Mouse (Mus musculus) cerebellum, adult 2 months (tissue): ENCODE results near the gene Ndufa11. TPM values are rescaled to one million over a fixed set of nuclear protein-coding genes. Genes with fewer than 3 reads are reported as not detected.

Experiments used
- DNase-seq, 2 experiments: peaks; one replicate each; pipeline ENCODE4 v3.0.0; 2021
- H3K27ac ChIP-seq: fragments of 200-500 bp; 2 replicates; pipeline ENCODE4 v1.5.1; 2012; ENCODE audit warnings: low read length, control low read depth, inconsistent platforms; ENCODE audit not compliant: insufficient read depth
- H3K27me3 ChIP-seq: fragments of 200-500 bp; 2 replicates; pipeline ENCODE4 v1.6.1; 2012; ENCODE audit warnings: inconsistent platforms, mild to moderate bottlenecking, low read length, moderate library complexity; ENCODE audit not compliant: control insufficient read depth, insufficient read depth
- H3K4me1 ChIP-seq: fragments of 200-500 bp; 2 replicates; pipeline ENCODE4 v1.6.1; 2011; ENCODE audit warnings: low read length; ENCODE audit not compliant: control insufficient read depth, insufficient read depth
- H3K4me3 ChIP-seq: fragments of 200-500 bp; replicated peaks from 2 replicates; pipeline ENCODE3; 2011; ENCODE audit warnings: mild to moderate bottlenecking, low read depth, low read length, control low read depth; ENCODE audit not compliant: insufficient read depth
- CTCF ChIP-seq: fragments of 200-500 bp; IDR thresholded peaks from 2 replicates; pipeline ENCODE4 v1.5.1; 2011; ENCODE audit warnings: low read depth, mild to moderate bottlenecking, control low read depth, low read length, moderate library complexity, borderline replicate concordance; ENCODE audit not compliant: insufficient read depth
- POLR2A ChIP-seq: fragments of 200-500 bp; IDR thresholded peaks from 2 replicates; pipeline ENCODE4 v1.6.1; 2011; ENCODE audit warnings: low read length, control low read depth, borderline replicate concordance; ENCODE audit not compliant: insufficient read depth
- WGBS: fragments of 180-500 bp; shearing (Covaris S2); methylation state at CpG from one replicate; pipeline ENCODE4 v1.1.7; 2018; 5-methylcytosine and 5-hydroxymethylcytosine counted together
- polyA plus RNA-seq: library from polyadenylated mRNA; depleted of rRNA; stranded (reverse); fragments of >200 nt; gene quantifications from 2 replicates; pipeline ENCODE4 v1.2.3, GENCODE M21; 2012; rRNA removed

Ndufa11 gene
- polyA plus RNA-seq, 1 experiment = 557 TPM

DNA sequence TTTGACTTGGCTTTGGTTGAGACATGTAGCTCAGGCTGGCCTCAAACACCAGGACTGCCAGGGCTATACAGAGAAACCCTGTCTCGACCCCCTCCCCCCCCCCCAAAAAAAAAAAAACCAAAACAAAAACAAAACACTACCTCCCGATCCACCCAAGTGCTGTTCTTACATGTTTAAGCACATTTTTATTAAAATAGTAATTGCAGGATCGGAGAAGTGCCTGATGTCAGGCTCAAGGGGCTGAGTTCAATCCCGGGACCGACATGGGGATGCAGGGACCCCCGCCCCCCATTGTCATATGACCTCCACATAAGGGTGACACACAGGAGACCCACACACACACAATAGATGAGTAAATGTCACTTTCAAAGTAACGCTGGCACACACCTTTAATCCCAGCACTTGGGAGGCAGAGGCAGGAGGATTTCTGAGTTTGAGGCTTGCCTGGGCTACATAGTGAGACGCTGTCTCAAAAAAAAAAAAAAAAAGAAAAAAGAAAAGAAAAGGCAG is 46.2 kb downstream of the Ndufa11 start:
- H3K27ac ChIP-seq = no peak overlapping the region

DNA sequence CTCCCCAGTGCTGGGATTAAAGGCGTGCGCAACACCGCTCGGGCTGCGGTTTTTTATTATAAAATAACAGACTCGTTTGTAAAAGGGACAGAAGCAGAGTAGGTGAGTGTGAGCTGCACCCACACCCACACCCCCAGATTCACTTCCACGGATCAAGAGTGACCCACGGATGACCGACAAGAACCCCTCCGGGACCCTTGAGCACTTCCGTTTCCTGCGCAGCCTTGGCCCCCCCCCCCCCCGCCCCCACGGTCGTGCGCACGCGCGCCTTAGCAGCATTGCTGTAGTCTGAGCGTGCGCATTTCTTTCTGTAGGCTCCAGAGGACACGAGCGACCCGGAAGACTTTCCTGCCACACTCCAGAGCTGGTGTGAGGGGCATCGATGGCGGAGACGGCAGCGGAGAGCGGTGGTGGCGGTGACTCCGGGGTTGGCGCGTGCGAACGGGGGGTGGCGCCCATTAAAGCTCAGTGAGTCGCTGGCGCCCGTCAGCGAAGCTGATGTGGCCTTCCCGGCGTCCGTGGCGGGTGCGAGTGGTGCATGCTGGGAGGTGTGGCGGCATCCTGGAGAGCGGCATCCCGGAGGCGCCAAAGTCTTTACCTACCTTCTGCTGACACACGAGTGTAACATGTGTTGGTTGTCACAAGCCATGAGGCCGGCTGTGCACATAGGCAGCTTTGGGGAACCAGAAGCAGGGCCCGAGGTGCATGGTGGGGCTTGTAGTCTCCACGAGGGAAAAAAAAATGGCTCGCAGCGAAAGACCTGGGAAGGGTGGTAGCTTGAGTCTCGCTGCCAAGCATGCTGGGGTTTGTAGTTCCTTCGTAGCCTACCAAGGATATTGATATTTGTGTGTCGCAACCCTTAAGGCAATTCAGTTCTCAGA is 47.1 kb downstream of the Ndufa11 start, which contains the start of gene Dus3l:
Gene Dus3l, plus strand, starts transcription at position 284 of the 881 bp plus-strand sequence.
- H3K27me3 ChIP-seq = no peaks in the 10 kb centered on the region
- no peak for TF ChIP-seq CTCF
- TF ChIP-seq POLR2A = peak; percentile 77
- peak; percentile 91 to 97 for DNase-seq
- H3K4me1 ChIP-seq = peaks cover 15% of the 10 kb centered on the region
- WGBS = under 1% methylated on average over 58 of the region's 58 CpGs
- H3K27ac ChIP-seq = peak within 1 kb of the TSS; percentile 92
- H3K4me3 ChIP-seq = peak within 1 kb of the TSS; percentile 96

More for the DNA sequence above, 46.2 kb downstream of the Ndufa11 start:
- no peaks in the 10 kb centered on the region for H3K27me3 ChIP-seq
- peak overlapping the region; percentile 96 for H3K4me3 ChIP-seq
- DNase-seq = peak in 1 of 2 experiments; percentile 33
- peaks cover 15% of the 10 kb centered on the region for H3K4me1 ChIP-seq
- no peak for TF ChIP-seq POLR2A
- no peak for TF ChIP-seq CTCF
- 73% methylated on average over 8 of the region's 8 CpGs for WGBS

DNA sequence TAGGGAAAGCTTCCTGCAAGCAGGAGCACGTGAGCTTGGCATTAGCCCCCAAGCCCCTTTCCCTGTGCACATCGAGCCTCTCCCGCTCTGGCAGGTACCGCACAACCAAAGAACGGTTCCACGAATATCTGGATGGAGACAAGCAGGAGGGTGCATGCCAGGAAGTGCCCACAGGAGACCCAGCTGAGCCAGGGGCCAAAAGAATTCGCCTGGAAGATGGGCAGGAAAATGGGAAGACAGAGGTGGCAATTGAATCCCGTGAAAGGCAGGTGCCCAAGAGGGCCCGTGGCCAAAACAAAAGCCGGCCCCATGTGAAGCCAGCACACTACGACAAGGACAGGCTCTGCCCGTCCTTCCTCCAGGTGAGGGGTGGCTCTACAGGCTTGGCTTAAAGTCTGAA is 47.9 kb downstream of the Ndufa11 start:
- 11% methylated on average over 12 of the region's 12 CpGs for WGBS
- no peak for DNase-seq

DNA sequence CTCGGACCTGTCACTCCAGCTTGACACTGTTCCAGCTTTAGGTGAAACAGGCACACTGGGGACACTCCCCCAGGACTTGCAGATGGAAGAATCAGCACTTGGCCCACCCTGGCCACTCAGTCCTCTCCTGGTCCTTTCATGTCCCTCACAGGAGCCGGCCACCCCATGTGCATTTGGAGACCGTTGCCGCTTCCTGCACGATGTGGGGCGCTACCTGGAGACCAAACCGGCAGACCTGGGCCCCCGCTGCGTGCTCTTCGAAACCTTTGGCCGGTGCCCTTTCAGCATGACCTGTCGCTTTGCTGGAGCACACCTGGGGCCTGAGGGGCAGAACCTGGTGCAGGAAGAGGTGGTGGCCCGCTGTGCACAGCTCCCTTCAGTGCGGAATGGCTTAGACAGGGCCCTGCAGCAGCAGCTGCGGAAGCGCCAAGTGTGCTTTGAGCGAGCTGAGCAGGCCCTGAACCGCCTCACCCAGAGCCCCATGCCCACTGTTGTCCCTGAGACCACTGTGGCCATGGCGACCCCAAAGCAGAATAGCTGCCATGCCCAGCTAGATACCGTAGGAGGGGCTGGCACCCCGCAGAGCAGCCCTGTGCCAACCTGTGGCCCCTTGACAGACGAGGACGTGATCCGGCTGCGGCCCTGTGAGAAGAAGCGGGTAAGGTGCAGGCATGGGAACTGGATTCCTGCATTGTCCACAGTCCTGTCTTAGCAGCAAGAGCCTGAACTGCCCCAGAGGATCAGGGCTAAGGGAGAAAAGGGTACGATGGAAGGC is 49.3 kb downstream of the Ndufa11 start:
- 86% methylated on average over 27 of the region's 27 CpGs for WGBS
- no peaks in the 10 kb centered on the region for H3K27me3 ChIP-seq
- peaks cover 12% of the 10 kb centered on the region for H3K4me1 ChIP-seq
- no peak overlapping the region for H3K4me3 ChIP-seq
- H3K27ac ChIP-seq = no peak overlapping the region
- TF ChIP-seq POLR2A (no peak), CTCF (no peak)
- DNase-seq = peak in 1 of 2 experiments; percentile 27

More for the DNA sequence above, 47.9 kb downstream of the Ndufa11 start:
- H3K27me3 ChIP-seq = no peaks in the 10 kb centered on the region
- H3K27ac ChIP-seq = peak overlapping the region; percentile 92; the same call in 1 of the 2 replicates
- TF ChIP-seq CTCF = no peak
- no peak for TF ChIP-seq POLR2A
- peaks cover 15% of the 10 kb centered on the region for H3K4me1 ChIP-seq
- peak overlapping the region; percentile 96 for H3K4me3 ChIP-seq

DNA sequence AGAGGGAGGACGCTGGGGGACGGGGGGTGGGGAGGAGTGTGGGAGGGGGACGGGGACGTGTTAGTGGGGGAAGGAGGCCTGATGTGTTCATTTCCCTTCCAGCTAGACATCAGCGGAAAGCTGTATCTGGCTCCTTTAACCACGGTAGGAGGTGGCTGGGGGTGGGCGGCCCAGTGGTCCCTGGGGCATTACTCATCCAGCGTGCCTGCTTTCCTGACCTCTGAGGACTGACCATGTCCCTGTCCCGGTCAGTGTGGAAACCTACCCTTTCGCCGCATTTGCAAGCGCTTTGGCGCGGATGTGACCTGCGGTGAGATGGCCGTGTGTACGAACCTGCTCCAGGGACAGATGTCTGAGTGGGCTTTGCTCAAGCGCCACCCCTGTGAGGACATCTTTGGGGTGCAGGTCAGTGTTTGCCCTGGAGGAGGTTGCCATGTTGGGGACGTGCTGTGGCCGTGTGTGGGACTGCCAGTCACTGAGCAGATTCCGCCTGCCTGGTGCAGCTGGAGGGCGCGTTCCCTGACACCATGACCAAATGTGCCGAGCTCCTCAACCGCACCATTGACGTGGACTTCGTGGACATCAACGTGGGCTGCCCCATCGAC is 50.1 kb downstream of the Ndufa11 start:
- Histone ChIP-seq H3K4me1 (peaks cover 9% of the 10 kb centered on the region), H3K27me3 (no peaks in the 10 kb centered on the region), H3K4me3 (no peak overlapping the region), H3K27ac (no peak overlapping the region)
- peak in 1 of 2 experiments; percentile 27 for DNase-seq
- WGBS = 90% methylated on average over 29 of the region's 29 CpGs
- TF ChIP-seq POLR2A (no peak), CTCF (no peak)

DNA sequence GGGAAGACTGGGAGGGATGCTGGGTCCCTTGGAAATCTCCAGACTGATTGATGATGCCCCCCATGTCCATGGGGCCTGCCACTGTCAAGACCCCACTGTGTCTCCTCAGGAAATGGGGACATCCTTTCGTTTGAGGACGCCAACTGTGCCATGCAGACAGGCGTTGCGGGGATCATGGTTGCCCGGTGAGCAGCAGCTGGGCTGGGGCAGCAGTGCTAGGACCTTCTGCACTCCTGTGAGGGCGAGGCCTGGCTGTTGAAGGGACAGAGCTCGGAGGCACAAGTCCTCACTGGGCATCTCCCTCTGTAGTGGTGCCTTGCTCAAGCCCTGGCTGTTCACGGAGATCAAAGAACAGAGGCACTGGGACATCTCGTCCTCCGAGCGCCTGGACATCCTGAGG is 51.4 kb downstream of the Ndufa11 start:
- Histone ChIP-seq H3K4me1 (peaks cover 3% of the 10 kb centered on the region; the same call in 1 of the 2 replicates), H3K27ac (no peak overlapping the region), H3K27me3 (no peaks in the 10 kb centered on the region), H3K4me3 (no peak overlapping the region)
- DNase-seq = no peak
- TF ChIP-seq POLR2A (no peak), CTCF (no peak)
- WGBS = 91% methylated on average over 11 of the region's 11 CpGs

DNA sequence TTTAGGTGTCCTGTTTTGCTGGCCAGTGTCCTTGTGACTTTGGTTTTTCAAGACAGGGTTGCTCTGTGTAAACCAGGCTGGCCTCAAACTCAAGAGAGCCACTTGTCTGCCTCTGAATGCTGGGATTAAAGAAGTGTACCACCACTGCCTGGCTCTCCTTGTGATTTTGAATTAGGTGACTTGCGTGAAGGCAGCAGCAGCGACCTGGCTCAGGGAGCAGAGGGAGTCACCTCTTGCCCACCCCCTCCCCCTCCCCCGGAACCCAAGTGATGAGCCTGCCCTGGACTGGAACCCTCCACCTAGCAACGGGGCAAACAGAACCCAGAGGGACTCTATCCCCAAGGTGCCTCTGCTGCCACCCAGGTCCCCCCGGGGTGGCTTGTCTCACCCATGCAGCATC is 52.4 kb downstream of the Ndufa11 start, which contains the start of gene Prr22:
Gene Prr22, plus strand, starts transcription at position 301 of the 400 bp plus-strand sequence.
- H3K27ac ChIP-seq = no peak within 1 kb of the TSS
- H3K4me3 ChIP-seq = no peak within 1 kb of the TSS
- no peaks in the 10 kb centered on the region for H3K27me3 ChIP-seq
- 90% methylated on average over 5 of the region's 5 CpGs for WGBS
- no peak for DNase-seq
- H3K4me1 ChIP-seq = peaks cover 3% of the 10 kb centered on the region; the same call in 1 of the 2 replicates
- TF ChIP-seq POLR2A = no peak
- TF ChIP-seq CTCF = no peak

Other genes with a start within 250 kb of the Ndufa11 start
- 478 and 518 TPM in 2 replicates for gene Ptprs, start 241.3 kb upstream of the Ndufa11 start, polyA plus RNA-seq
- gene Znrf4, start 205.3 kb upstream of the Ndufa11 start, polyA plus RNA-seq = not detected in 2 replicates
- gene Gm20219, start 163.4 kb upstream of the Ndufa11 start, polyA plus RNA-seq = 7.2 and 7.8 TPM in 2 replicates
- gene Safb2, start 133.2 kb upstream of the Ndufa11 start, polyA plus RNA-seq = 137 and 143 TPM in 2 replicates
- gene Safb, start 132.9 kb upstream of the Ndufa11 start, polyA plus RNA-seq = 139 and 141 TPM in 2 replicates
- 154 and 169 TPM in 2 replicates for gene 2410015M20Rik, start 108.0 kb upstream of the Ndufa11 start, polyA plus RNA-seq
- gene Rpl36, start 104.4 kb upstream of the Ndufa11 start, polyA plus RNA-seq = 1,004 and 1,008 TPM in 2 replicates
- gene Lonp1, start 90.9 kb upstream of the Ndufa11 start, polyA plus RNA-seq = 86.0 and 88.7 TPM in 2 replicates
- gene Catsperd, start 89.6 kb upstream of the Ndufa11 start, polyA plus RNA-seq = 1.2 and 1.4 TPM in 2 replicates
- 122 and 125 TPM in 2 replicates for gene Ranbp3, start 44.5 kb upstream of the Ndufa11 start, polyA plus RNA-seq
- gene Vmac, start 255 bp downstream of the Ndufa11 start, polyA plus RNA-seq = 17.0 and 18.2 TPM in 2 replicates
- gene Nrtn, start 39.8 kb downstream of the Ndufa11 start, polyA plus RNA-seq = 7.2 and 9.3 TPM in 2 replicates
- gene Dus3l, start 47.0 kb downstream of the Ndufa11 start, polyA plus RNA-seq = 168 and 169 TPM in 2 replicates
- gene Prr22, start 52.5 kb downstream of the Ndufa11 start, polyA plus RNA-seq = 3.0 and 3.5 TPM in 2 replicates
- gene Rfx2, start 113.2 kb downstream of the Ndufa11 start, polyA plus RNA-seq = 3.1 and 3.6 TPM in 2 replicates
- gene Acsbg2, start 156.7 kb downstream of the Ndufa11 start, polyA plus RNA-seq = 0.03 TPM in 2 replicates
- 0.03 TPM in 1 of 2 replicates, not detected in the other for gene 1700061G19Rik, start 157.7 kb downstream of the Ndufa11 start, polyA plus RNA-seq
- gene Mllt1, start 217.6 kb downstream of the Ndufa11 start, polyA plus RNA-seq = 45.7 and 47.9 TPM in 2 replicates